Mouse (Mus musculus): ENCODE measurements at regions not wholly inside any gene's neighbourhood (a gene's known extent, or its start where the extent isn't known, plus 50 kb on each side); places are given as distances from the start of the nearest gene placed in this dataset.

DNA sequence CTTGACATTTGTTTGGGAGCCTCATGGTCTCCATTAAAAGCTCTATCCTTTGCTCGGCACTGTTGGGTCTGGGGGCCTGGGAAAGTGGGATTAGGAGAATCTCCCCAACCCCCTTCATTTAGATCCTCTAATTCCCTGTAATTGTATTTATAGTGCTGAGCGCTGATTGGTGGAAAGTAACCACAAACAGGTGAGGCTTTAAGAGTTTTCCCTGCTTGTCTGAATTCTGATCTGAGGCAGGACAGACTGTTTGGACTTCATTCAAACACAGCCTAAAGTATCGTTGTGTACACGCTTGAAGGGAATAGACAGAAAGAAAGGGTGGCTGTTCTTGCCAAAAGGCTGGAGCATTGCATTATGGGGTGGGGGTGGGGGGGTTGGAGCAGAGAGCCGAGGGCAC, 85.1 kb upstream of the Usp26 start:
- no peak for ATAC-seq (replicated peaks; ENCODE audit: low FRiP score, low read depth)
- Histone ChIP-seq H3K36me3 (ENCODE audit: insufficient read depth, low read length) (no peaks in the 10 kb centered on the region), H3K27me3 (ENCODE audit: insufficient read depth, low read length) (no peaks in the 10 kb centered on the region), H3K9ac (ENCODE audit: low read depth, low read length) (no peak overlapping the region), H3K27ac (no peak overlapping the region), H3K4me3 (replicated peaks; ENCODE audit: low read depth, low read length) (no peak overlapping the region), H3K4me1 (replicated peaks; ENCODE audit: insufficient read depth, low read length) (no peaks in the 10 kb centered on the region), H3K4me2 (ENCODE audit: low read length) (no peak overlapping the region), H3K9me3 (replicated peaks; ENCODE audit: low read length) (no peaks in the 10 kb centered on the region)
- TF ChIP-seq CTCF (IDR thresholded peaks at IDR 0.05; ENCODE audit: low read depth), result no peak
- WGBS, result 76% methylated on average over 5 of the region's 5 CpGs
- DNase-seq (ENCODE audit: low spot score), result no peak
